Mouse (Mus musculus) erythroblast, embryonic 14.5 days (primary cell): Measurements from ENCODE around the gene Nes.

ENCODE experiments used
- GATA1 ChIP-seq: IDR thresholded peaks from 2 replicates; pipeline ENCODE4 v1.6.1; 2012; ENCODE audit warnings: low read length, inconsistent platforms, mixed read lengths
- TAL1 ChIP-seq: IDR thresholded peaks from 3 replicates; pipeline ENCODE4 v1.6.1; 2012; ENCODE audit warnings: low read length, inconsistent platforms, mixed read lengths

- no peak for TF ChIP-seq TAL1
- TF ChIP-seq GATA1 = no peak
These were observed 28.4 kb upstream of the Nes start for GRCm38 (mm10) chr3:87942471-87942870.
